Mouse (Mus musculus) gastrocnemius, postnatal 14 days (tissue): Measurements from ENCODE around the gene St6galnac6. TPM values are rescaled to one million over a fixed set of nuclear protein-coding genes. Genes with fewer than 3 reads are reported as not detected.

Experiments used
- DNase-seq: peaks from one replicate; pipeline ENCODE4 v3.0.0; 2021; ENCODE audit warnings: mixed read lengths
- intact Hi-C: fragments of 180-260 bp; cut with DNase I; formaldehyde crosslinking; loops from one replicate; pipeline ENCODE4 v1.15.1; 2025; ENCODE audit warnings: low total_unique reads
- long read RNA-seq, 2 experiments: library from polyadenylated mRNA; stranded (forward); transcript quantifications; one replicate each; pipeline ENCODE4 v2.0.0; 2021
- total RNA-seq, 2 experiments: library from RNA; stranded (reverse); gene quantifications; 2 replicates each; pipeline ENCODE4 v1.2.3; 2021

The St6galnac6 gene
- total RNA-seq = 10 to 100 TPM; 42.7 to 51.0 TPM
- long read RNA-seq, experiment 1, transcript St6galnac6-203 (7 exons, 2,394 nt) = major isoform, 7 of 19 reads
- long read RNA-seq, experiment 1, partial matches to known transcripts = 2 of 19 reads
- long read RNA-seq, experiment 1, other reads (novel, unspliced or antisense) = 6 of 19 reads
- long read RNA-seq, experiment 2, transcript St6galnac6-203 (7 exons, 2,394 nt) = major isoform, 5 of 14 reads
- long read RNA-seq, experiment 2, partial matches to known transcripts = 5 of 14 reads
- long read RNA-seq, experiment 2, other reads (novel, unspliced or antisense) = 4 of 14 reads

DNA sequence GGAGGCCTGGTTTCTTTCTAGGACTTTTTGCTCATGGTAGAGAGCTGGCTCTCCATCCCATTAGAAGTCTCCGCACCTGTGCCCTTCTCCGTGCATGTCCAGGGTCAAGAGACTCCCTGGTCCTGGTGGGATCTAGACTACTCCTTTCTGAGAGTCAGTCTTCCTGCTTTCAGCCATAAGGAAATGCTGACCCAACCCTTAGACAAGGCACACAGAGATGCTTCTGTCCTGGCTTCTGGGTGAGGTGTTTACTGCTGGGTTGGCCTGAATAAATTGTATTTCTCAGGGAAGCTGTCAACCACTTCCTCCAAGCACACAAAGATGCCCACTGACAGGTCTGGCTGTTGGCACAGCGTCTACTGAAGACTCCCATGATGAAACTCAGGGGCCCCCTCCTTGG, at the start of gene St6galnac6:
Gene St6galnac6, plus strand, starts transcription at position 301 of the 400 bp plus-strand sequence.
- DNase-seq = no peak
- intact Hi-C loops = no loop called here

DNA sequence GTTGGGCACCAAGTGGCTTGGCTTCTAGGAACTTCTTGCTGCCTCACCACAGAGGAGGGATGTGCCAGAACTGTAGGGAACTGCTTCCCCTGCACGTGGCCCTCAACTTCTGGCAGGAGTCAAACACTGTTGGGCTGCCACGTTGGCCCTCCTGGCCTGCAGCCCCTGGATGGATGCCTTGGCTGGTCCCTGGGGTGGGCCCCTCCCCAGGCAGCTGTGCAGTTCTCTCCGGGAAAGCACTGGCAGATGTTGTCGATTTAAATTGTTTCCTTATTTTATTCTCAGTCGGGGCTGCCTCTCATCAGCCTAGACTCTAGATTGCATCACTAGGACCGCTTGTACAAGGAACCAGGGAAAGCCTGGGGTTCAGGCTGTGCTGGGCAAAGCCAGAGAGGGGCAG, 49.7 kb upstream of the St6galnac6 start:
- peak; percentile 87 for DNase-seq
- intact Hi-C loops = loop anchor here (5.0 kb wide), 1 partner anchor 42 kb away; no protein-coding TSS in a partner anchor

DNA sequence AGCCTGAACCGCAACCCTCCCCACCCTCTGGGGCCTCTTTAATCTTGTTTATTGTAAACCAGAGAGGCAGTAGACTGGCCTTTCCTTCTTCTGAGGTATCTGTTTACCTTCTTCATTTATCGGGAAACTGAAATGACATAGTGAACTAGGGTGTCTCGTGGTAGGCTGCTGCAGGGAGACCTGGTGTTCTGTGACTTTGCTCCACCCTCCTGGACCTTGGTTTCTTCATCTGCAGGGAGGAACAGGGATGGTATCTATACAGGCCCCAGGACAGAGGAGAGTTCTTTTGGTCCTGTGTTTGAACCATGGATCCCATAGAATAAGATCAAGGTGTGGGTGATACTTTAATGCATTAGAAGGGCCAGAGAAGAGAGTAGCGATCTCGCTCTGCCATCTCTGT, 48.3 kb upstream of the St6galnac6 start:
- intact Hi-C loops = no loop called here
- no peak for DNase-seq

DNA sequence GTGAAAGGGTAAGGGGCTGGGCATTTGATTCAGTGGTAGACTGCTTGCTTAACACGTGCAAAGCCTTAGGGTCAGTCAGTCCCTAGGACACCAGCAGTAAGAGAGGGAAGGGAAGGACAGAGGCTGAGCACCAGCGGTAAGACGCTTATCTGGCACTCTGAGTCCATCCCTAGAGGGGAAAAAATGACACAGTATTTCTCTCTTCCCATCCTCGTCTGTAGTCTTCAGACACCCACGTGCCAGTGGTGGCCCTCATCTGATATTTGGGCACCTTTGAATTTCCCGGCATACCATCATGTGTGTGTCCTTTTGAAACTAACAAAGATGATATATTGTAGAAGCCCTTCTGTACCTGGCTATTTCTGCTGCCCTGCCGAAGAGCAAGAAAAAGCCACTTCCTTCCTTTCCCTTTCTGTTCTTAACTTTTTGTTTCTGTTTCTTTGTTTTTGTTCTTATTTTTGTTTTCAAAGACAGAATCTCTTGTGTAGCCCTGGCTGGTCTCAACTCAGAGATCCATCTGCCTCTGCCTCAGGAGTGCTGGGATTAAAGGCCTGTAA, 45.8 kb upstream of the St6galnac6 start:
- intact Hi-C loops = no loop called here
- no peak for DNase-seq

DNA sequence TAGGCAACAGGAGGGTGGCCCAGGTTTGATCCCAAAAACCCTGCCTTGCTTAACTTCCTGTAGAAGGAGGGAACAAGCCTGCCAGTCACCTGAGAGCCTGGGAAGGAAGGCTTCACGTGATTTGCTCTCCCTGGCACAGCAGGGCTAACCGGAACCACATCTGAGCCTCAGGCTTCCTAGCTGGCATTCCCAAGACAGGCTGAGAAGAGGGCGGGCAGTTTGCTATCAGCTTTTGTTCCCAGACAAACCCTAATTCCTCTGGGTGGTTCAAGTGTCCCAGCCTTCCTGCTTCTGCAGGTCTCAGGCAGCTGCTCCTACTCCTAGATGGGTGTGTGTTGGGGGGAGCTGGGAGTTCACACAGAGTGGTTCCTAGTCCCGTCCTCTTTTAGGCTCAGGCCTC, 44.0 kb upstream of the St6galnac6 start:
- intact Hi-C loops = no loop called here
- DNase-seq = no peak

DNA sequence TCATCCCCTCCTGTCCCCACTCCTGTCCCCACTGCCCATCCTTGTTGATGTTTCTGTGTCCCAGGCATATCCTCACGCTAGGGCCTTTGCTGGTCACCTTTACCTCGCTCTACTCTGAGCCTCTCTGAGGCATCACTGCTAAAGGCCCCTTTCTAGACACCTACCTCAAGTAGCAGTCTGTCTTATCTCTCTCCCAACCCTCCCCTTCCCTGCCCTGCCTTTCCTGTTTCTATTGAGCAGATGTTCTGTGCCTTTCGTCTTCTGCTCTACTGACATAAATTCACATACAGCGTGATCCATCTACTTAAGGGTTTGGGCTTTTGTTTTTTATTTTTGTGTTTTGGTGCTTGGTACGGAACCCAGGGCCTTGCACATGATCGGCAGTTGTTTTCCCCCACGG, 43.5 kb upstream of the St6galnac6 start:
- intact Hi-C loops = no loop called here
- no peak for DNase-seq

DNA sequence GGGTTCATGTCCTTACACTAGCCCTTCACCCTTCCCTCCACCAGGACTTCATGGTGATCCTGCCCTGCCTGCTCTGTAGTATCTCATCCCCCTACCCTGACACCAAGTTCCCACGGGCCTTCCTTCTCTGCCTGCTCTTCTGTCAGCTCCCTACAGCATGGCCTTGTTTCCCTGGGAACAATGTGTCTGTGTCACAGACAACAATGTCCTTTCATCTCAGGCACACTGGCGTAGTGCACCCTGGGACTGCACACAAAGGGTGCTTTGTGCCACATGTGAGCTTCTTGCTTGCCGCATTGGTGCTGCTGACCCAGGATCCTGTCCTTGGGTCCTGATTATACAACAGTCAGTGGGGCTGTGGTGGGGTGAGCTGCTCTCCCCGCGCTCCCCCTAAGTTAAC, 39.9 kb upstream of the St6galnac6 start:
- DNase-seq = no peak
- intact Hi-C loops = no loop called here

DNA sequence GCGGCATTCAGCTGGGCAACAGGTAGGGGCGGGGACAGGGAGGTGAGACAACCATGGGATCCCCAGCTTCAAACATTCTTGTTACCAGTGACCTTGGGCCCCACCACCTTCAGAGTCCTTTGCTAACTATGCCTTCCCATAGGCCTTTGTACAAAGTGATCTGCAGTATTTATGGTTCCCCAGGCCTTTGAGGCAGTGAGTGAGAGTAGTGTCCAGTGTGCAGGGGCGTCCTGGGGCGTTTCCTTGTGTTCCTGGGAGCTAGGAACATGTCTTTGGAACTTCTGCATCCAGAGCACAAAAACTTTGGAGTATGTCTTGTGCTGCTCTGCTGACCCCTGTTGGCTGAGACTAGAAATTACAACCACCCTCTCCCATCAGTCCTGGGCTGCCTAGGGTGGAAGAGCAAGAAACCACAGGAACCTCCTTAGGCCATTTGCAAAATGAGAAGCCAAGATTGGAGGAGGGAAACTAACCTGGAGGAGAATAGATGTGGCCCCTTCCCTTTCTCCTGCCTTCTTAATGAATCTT, 32.9 kb upstream of the St6galnac6 start:
- DNase-seq = peak; percentile 57
- intact Hi-C loops = no loop called here

DNA sequence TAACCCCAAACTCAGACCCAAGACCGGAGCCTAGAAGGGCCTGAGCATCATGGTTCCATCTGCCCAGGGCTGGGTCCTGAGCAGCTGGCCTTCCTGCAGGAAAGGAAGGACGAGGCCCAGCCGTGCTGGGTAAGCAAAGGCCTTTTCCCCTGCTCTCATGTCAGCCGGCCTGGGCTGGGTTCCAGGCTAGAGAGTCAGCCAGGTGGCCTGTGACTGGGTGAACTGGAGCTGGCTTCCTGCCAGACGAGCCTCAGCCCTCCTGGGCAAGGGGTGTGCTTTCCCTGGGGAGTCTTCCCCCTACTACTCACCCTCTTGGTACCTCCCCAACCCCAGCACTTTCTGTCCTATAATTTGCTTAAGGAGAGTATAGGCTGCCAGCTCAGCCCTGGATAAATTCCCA, 31.4 kb upstream of the St6galnac6 start:
- peak; percentile 67 for DNase-seq
- intact Hi-C loops = loop anchor here (2.0 kb wide), 1 partner anchor 165 kb away; no protein-coding TSS in a partner anchor

DNA sequence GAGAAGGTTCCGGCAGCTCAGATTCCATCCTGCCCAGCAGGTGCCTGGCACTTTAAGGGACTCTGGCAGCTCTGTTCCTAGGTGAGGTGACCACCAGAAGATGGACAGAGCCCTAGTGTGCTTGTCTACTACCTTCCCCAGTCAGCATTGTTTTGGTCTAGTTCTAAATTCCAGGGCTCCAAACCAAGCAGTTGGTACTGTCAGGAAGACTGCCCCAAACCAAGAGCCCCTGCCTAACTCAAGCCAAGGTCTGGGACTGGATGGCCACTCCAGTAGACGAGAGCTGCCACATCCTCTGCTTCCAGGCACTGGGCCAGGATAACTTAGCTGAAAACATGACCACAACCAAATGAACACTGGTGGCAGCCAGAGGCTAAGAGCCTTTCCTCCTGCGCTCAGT, 30.6 kb upstream of the St6galnac6 start:
- no peak for DNase-seq
- intact Hi-C loops = loop anchor here (2.0 kb wide), 1 partner anchor 166 kb away; no protein-coding TSS in a partner anchor

DNA sequence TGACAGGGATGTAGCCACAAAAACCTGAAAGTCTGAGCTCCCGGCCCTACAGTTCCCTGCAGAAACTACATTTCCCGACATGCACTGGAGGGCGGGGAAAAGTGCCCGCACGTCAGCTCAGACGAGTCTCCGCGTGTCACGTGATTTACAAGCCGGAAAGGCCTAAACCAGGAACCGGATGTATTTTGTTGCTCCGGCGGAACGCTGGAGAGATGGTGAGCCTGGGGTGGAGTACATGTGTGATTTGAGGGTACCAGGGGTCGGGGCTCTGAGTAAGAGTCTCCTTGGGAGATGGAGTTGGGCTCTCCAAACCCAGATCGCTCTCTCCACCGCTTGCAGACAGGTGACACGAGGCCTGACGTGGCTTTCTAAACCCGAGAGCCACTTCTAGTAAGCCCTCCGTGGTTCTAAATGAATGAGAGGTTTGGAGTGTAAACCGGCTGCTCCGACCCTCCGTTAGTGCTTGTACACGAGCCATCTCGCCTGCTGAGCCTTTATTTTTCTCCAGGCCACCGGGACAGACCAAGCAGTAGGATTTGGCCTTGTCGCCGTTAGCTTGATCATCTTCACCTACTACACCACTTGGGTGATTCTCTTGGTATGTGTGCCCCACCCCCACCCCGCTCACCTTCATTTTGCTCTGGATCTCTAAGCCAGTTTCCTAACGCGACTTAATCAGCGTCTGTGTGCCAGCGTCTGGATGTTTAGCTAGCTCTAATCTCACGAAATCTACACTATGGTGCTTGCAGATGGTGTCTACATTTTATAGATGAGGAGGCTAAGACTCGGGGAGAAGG, 28.6 kb upstream of the St6galnac6 start, which contains the start of gene Dpm2:
Gene Dpm2, plus strand, starts transcription at position 161 of the 797 bp plus-strand sequence.
- intact Hi-C loops = no loop called here
- peak; percentile 90 for DNase-seq

DNA sequence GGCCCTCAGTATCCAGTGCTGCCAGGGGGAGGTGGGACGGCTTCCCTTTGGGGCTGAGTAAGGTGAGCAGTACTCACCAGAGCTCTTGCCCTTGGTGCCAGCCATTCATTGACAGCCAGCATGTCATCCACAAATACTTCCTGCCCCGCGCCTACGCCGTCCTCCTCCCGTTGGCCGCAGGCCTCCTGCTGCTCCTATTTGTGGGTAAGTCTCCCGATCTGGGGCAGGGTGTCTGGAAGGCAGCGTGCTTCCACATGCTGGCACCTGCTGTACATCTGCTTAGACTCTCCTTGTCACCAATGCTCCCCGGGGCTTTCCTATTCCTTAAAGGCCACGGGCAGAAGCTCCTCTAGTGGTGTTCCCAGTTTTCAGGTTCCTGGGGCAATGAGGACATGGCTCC, 27.3 kb upstream of the St6galnac6 start:
- intact Hi-C loops = no loop called here
- no peak for DNase-seq

DNA sequence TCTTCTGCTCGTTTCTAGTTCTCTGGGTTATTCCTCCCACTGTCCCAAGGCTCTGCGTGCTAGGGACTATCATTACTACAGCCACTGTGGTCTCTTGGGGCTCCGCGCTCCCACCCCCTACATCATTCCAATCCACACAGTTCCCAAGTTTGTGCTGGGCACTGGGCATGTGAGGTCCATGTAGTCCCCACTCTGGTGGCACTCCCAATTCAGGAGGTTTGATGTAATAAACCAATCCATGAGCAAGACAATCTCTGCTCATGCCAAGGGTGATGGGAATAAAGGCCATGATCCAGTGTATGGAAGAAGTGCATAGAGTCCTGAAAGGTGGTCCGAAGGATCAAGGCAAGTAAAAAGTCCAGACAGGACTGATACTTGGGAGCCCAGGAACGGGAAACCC, 25.0 kb upstream of the St6galnac6 start, which contains the start of gene Pip5kl1:
Gene Pip5kl1, plus strand, starts transcription at position 301 of the 400 bp plus-strand sequence.
- no peak for DNase-seq
- intact Hi-C loops = no loop called here

DNA sequence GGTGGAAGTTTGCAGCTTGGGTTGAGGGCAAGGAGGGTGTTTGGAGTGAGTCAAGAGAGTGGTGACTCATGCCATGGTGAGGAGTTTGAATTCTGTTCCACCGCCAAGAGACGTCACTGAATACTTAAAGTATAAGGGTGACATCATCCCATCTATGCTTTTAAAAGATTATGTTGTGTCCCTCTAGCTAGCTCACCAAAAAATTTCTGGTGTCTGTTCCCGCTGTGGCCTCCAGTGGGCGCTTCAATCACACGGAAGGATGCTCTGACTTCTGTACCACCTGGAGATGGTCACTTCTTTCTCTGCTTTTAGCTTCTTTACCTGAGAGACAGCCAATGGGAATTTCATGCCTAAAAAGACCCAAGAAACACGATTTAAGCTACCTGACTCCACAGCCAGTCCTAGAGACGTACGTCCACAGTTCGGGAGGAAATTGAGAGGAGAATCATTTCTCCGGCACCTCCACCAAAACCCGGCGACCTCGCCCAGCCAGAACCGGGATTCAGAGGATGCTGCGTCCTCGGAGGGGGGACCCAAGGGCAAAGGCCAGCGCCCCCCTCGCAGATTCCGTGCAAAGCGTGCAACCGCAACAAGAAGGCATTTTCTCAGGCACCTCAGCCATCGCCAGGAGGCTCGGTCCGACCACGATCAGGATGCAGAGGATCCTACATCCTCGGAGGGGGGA, 24.5 kb upstream of the St6galnac6 start:
- intact Hi-C loops = loop anchor here (5.0 kb wide), 1 partner anchor 112 kb away; no protein-coding TSS in a partner anchor
- no peak for DNase-seq

DNA sequence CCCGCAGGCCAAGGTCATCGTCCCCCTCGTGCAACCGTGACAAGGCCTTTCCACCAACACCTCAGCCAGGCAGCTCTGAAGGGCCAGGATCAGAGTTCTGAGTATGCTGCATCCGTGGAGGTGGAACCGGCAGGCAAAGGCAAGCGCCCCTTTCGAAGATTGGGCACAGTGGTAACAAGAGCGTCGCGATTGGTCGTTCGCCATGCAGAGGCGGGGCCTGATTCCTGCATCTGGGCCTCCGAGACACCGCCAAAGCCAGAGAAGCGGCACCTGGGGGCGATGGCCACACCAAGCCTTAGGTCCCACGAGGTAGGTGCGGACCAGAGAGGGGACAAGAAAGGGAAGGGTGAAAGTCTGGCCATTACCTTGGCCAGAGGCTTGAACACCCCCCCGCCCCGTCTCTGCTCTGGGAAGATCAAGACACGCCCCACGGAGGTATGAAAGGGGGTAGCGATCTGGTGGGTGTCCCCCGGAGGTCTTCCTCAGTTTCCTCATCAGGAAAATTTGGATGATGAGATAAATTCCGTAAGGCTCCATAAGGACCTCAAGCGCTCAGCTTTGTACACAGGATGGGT, 23.8 kb upstream of the St6galnac6 start, which contains the start of gene 9430097D07Rik:
Gene 9430097D07Rik, minus strand, starts transcription at position 99 of the 575 bp plus-strand sequence.
- DNase-seq = no peak
- intact Hi-C loops = loop anchor here (5.0 kb wide), 1 partner anchor 112 kb away; no protein-coding TSS in a partner anchor

DNA sequence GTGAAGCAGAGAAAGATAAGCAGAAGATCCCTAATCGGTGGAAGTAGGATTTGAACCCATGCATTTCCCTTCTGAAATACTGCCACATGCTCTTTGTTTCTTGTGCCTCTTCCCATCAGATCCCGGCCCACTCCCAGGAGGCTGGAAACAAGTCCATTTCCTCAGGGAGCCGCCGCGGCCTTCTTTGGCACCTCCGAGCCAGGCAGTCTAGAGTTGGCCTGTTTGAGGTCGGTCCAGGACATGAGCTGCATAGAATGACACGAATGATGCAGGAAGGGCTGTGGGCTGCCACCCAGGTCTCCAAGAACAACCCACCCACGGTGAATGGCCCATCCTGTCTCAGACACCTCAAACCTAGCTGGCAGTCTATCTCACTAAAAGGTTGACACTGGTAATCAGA, 23.0 kb upstream of the St6galnac6 start:
- intact Hi-C loops = loop anchor here (5.0 kb wide), 1 partner anchor 111 kb away; no protein-coding TSS in a partner anchor

DNA sequence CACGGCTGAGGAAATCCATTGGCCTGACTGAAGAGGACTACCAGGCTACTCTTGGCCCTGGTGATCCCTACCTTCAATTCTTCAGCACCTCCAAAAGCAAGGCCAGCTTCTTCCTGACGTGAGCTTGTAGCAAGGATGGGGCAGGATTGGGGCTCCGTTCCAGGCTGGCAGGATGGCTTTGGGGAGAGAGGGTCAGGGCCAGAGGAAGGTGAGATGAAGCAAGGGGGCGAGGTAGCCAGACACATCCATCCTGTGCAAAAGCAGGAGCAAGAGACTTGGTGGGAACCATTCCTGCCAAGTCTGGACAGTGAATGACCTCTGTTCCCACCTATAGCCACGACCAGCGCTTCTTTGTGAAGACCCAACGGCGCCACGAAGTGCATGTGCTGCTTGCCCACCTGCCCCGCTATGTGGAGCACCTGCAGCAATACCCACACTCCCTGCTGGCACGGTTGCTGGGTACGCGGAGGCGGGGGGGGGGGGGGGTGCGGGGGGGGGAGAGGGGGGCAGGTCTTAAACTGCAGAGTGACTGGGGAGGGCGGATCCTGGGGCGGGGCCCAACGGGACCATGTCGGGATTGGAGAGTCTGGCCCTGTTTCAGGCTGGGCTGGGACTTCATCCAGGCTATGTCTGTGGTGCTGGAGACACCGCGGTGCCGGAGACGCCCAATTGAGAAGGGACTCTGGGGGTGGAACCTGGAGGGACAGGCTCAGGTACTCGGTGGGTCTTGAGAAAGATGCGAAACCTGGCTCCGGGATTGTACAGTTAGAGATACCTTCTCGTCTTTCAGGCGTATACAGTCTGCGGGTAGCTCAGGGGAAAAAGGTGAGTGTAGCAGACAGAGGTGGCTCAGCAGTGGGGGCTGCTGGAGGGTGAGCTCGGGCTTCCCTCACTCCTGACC, 21.1 kb upstream of the St6galnac6 start:
- intact Hi-C loops = loop anchor here (5.0 kb wide), 1 partner anchor 109 kb away; no protein-coding TSS in a partner anchor
- peak; percentile 46 for DNase-seq

More for the DNA sequence above, 23.0 kb upstream of the St6galnac6 start:
- DNase-seq = no peak
